ENCODE assay signal across 31 mouse cellular contexts in genomic region chr16:69813652-69814051, GRCm38 (mm10). TPM values are rescaled to one million over a fixed set of nuclear protein-coding genes. Genes with fewer than 3 reads are reported as not detected.
A peak's percentile ranks its signal among the peaks of the same experiment; 100 is the strongest.
DNase-seq lines count a peak whose midpoint lies in the region; ATAC-seq and TF ChIP-seq lines count a peak whose summit lies in the region.
"Had no signal": no experiment of that assay in that cellular context is flagged by ENCODE, and none has a peak within 500 bp of the region (broad histone marks: within the 10 kb centered on the region; RNA-seq: fewer than 3 reads in every experiment).

No protein-coding gene starts in this region.

- H3K36me3 ChIP-seq in embryonic facial prominence, embryonic 11.5 days (replicated peaks; ENCODE audit: control insufficient read depth, insufficient read depth, low read depth, low read length): no peaks in the 10 kb centered on the region
- no peaks in the 10 kb centered on the region for H3K36me3 ChIP-seq in limb, embryonic 10.5 days
- no peaks in the 10 kb centered on the region for H3K36me3 ChIP-seq in limb, embryonic 14.5 days (ENCODE audit: control insufficient read depth, insufficient read depth, low read length)
- H3K36me3 ChIP-seq in hindbrain, embryonic 14.5 days (replicated peaks; ENCODE audit: control insufficient read depth, insufficient read depth): no peaks in the 10 kb centered on the region
- H3K36me3 ChIP-seq in hindbrain, embryonic 16.5 days (ENCODE audit: control insufficient read depth, insufficient read depth, low read length): no peaks in the 10 kb centered on the region
- H3K36me3 ChIP-seq: embryonic facial prominence, embryonic 13.5 days; forebrain, embryonic 10.5 days; hindbrain, embryonic 12.5 days had no signal

- no peak for TF ChIP-seq POLR2A in limb, embryonic 14.5 days (IDR thresholded peaks at IDR 0.05; ENCODE audit: borderline replicate concordance, extremely low read depth, insufficient read depth, insufficient read length)

- no peaks in the 10 kb centered on the region for H3K9me3 ChIP-seq in embryonic facial prominence, embryonic 11.5 days (replicated peaks; ENCODE audit: control insufficient read depth, low read length)
- H3K9me3 ChIP-seq in limb, embryonic 10.5 days (replicated peaks): no peaks in the 10 kb centered on the region
- no peaks in the 10 kb centered on the region for H3K9me3 ChIP-seq in limb, embryonic 14.5 days (ENCODE audit: control insufficient read depth, low read length)
- no peaks in the 10 kb centered on the region for H3K9me3 ChIP-seq in hindbrain, embryonic 14.5 days (ENCODE audit: control insufficient read depth, low read length)
- no peaks in the 10 kb centered on the region for H3K9me3 ChIP-seq in hindbrain, embryonic 16.5 days (ENCODE audit: control insufficient read depth, low read length)
- H3K9me3 ChIP-seq: embryonic facial prominence, embryonic 13.5 days; forebrain, embryonic 10.5 days; forebrain, embryonic 13.5 days; hindbrain, embryonic 12.5 days had no signal

- H3K27ac ChIP-seq in embryonic facial prominence, embryonic 11.5 days (replicated peaks; ENCODE audit: low read depth, low read length): no peak overlapping the region
- H3K27ac ChIP-seq in limb, embryonic 10.5 days: 0 out of 2 replicates have a peak overlapping the region, but pooled peaks have one; percentile 19
- H3K27ac ChIP-seq in limb, embryonic 14.5 days (replicated peaks; ENCODE audit: low read depth, low read length): no peak overlapping the region
- no peak overlapping the region for H3K27ac ChIP-seq in hindbrain, embryonic 14.5 days
- H3K27ac ChIP-seq in hindbrain, embryonic 16.5 days (ENCODE audit: low read depth, low read length): no peak overlapping the region
- H3K27ac ChIP-seq: embryonic facial prominence, embryonic 13.5 days; forebrain, embryonic 10.5 days; forebrain, embryonic 13.5 days; hindbrain, embryonic 12.5 days; hindbrain, postnatal 0 days had no signal

- 48% methylated on average over 5 of the region's 5 CpGs for WGBS in embryonic facial prominence, embryonic 11.5 days
- WGBS in limb, embryonic 10.5 days: 54% methylated on average over 5 of the region's 5 CpGs
- WGBS in limb, embryonic 14.5 days: 40% methylated on average over 5 of the region's 5 CpGs
- 66% methylated on average over 5 of the region's 5 CpGs for whole genome bisulfite sequencing in hindbrain, embryonic 14.5 days
- 68% methylated on average over 5 of the region's 5 CpGs for WGBS in hindbrain, embryonic 16.5 days

- no peak overlapping the region for H3K4me2 ChIP-seq in embryonic facial prominence, embryonic 11.5 days (ENCODE audit: low read depth, low read length)
- no peak overlapping the region for H3K4me2 ChIP-seq in limb, embryonic 14.5 days (replicated peaks; ENCODE audit: low read depth, low read length, severe bottlenecking)
- no peak overlapping the region for H3K4me2 ChIP-seq in hindbrain, embryonic 14.5 days (replicated peaks)
- no peak overlapping the region for H3K4me2 ChIP-seq in hindbrain, embryonic 16.5 days (ENCODE audit: low read length)
- H3K4me2 ChIP-seq: embryonic facial prominence, embryonic 13.5 days; forebrain, embryonic 13.5 days; heart, embryonic 11.5 days; hindbrain, embryonic 12.5 days had no signal

- ATAC-seq in embryonic facial prominence, embryonic 11.5 days (replicated peaks; ENCODE audit: insufficient number of reproducible peaks, low FRiP score, low TSS enrichment, low read depth): no peak
- ATAC-seq in limb, embryonic 14.5 days (ENCODE audit: low FRiP score, low read depth): peak; percentile 55; the same call in 1 of the 2 replicates
- no peak for ATAC-seq in hindbrain, embryonic 14.5 days (ENCODE audit: low FRiP score)
- no peak for ATAC-seq in hindbrain, embryonic 16.5 days
- ATAC-seq: activated CD4-positive, CD25-positive, alpha-beta regulatory T cell, adult 4 months; CD4-positive, CD25-positive, alpha-beta regulatory T cell, adult 4 months; forebrain, embryonic 13.5 days; forebrain, embryonic 16.5 days; hindbrain, postnatal 0 days; inflammation-experienced regulatory T-cells, adult 6 months; intestine, embryonic 16.5 days had no signal

- peak; percentile 18 for DNase-seq in embryo, embryonic 11 days
- DNase-seq in embryonic facial prominence, embryonic 11.5 days (ENCODE audit: low spot score): peak; percentile 11
- no peak for DNase-seq in limb, embryonic 10.5 days (ENCODE audit: low spot score)
- DNase-seq in limb, embryonic 14.5 days (ENCODE audit: low spot score): no peak
- no peak for DNase-seq in hindbrain, embryonic 14.5 days (ENCODE audit: low spot score)
- DNase-seq in kidney, postnatal 10 days: no peak
- DNase-seq: adrenal gland, adult 8-10 months; adrenal gland, postnatal 25 days; cerebellum, adult 11-12 months; cerebellum, adult 8-10 months; cerebellum, postnatal 10 days; cerebellum, postnatal 36 days; gastrocnemius, postnatal 36 days; kidney, adult 18-20 months had no signal

- no peak overlapping the region for H3K9ac ChIP-seq in embryonic facial prominence, embryonic 11.5 days (replicated peaks; ENCODE audit: low read length)
- no peak overlapping the region for H3K9ac ChIP-seq in limb, embryonic 14.5 days (ENCODE audit: low read depth, low read length, severe bottlenecking)
- H3K9ac ChIP-seq in hindbrain, embryonic 14.5 days: no peak overlapping the region
- H3K9ac ChIP-seq in hindbrain, embryonic 16.5 days (ENCODE audit: low read depth, low read length): no peak overlapping the region
- H3K9ac ChIP-seq: embryonic facial prominence, embryonic 13.5 days; forebrain, embryonic 13.5 days; hindbrain, embryonic 12.5 days had no signal

- no peaks in the 10 kb centered on the region for H3K27me3 ChIP-seq in embryonic facial prominence, embryonic 11.5 days (ENCODE audit: control insufficient read depth, insufficient read depth, low read length)
- H3K27me3 ChIP-seq in limb, embryonic 10.5 days (ENCODE audit: low read depth, poor library complexity, severe bottlenecking): no peaks in the 10 kb centered on the region
- no peaks in the 10 kb centered on the region for H3K27me3 ChIP-seq in limb, embryonic 14.5 days (ENCODE audit: control insufficient read depth, insufficient read depth, low read length)
- no peaks in the 10 kb centered on the region for H3K27me3 ChIP-seq in hindbrain, embryonic 14.5 days (ENCODE audit: control insufficient read depth, insufficient read depth, low read length)
- no peaks in the 10 kb centered on the region for H3K27me3 ChIP-seq in hindbrain, embryonic 16.5 days (replicated peaks; ENCODE audit: control insufficient read depth, insufficient read depth, low read length)
- H3K27me3 ChIP-seq: embryonic facial prominence, embryonic 13.5 days; forebrain, embryonic 13.5 days; hindbrain, embryonic 12.5 days had no signal

- H3K4me3 ChIP-seq in embryonic facial prominence, embryonic 11.5 days (ENCODE audit: low read depth, low read length): no peak overlapping the region
- H3K4me3 ChIP-seq in limb, embryonic 10.5 days: no peak overlapping the region
- no peak overlapping the region for H3K4me3 ChIP-seq in limb, embryonic 14.5 days (replicated peaks; ENCODE audit: low read length)
- no peak overlapping the region for H3K4me3 ChIP-seq in hindbrain, embryonic 14.5 days (replicated peaks; ENCODE audit: low read length)
- H3K4me3 ChIP-seq in hindbrain, embryonic 16.5 days (ENCODE audit: low read length): no peak overlapping the region
- H3K4me3 ChIP-seq: embryonic facial prominence, embryonic 13.5 days; forebrain, embryonic 10.5 days; forebrain, embryonic 13.5 days; hindbrain, embryonic 12.5 days had no signal

- H3K4me1 ChIP-seq in embryonic facial prominence, embryonic 11.5 days (ENCODE audit: control insufficient read depth, insufficient read depth, low read length): no peaks in the 10 kb centered on the region
- no peaks in the 10 kb centered on the region for H3K4me1 ChIP-seq in limb, embryonic 10.5 days
- no peaks in the 10 kb centered on the region for H3K4me1 ChIP-seq in limb, embryonic 14.5 days (ENCODE audit: control insufficient read depth, insufficient read depth, low read length)
- H3K4me1 ChIP-seq in hindbrain, embryonic 14.5 days (replicated peaks; ENCODE audit: control insufficient read depth, insufficient read depth, low read length): no peaks in the 10 kb centered on the region
- no peaks in the 10 kb centered on the region for H3K4me1 ChIP-seq in hindbrain, embryonic 16.5 days (ENCODE audit: control insufficient read depth, insufficient read depth, low read depth, low read length)
- H3K4me1 ChIP-seq: embryonic facial prominence, embryonic 13.5 days; forebrain, embryonic 10.5 days; forebrain, embryonic 13.5 days; hindbrain, embryonic 12.5 days had no signal

RNA-seq across cellular contexts. Expression of gene Speer2, which starts 49.9 kb away (rescaled TPM):
- not detected in 2 replicates for polyA plus RNA-seq in embryonic facial prominence, embryonic 11.5 days (2014; fragmentation: Nextera tagmentation; extraction: Ambion mirVana)
- polyA plus RNA-seq in limb, embryonic 10.5 days (2016; fragmentation: Nextera tagmentation; extraction: Ambion mirVana): not detected in 2 replicates
- 0.06 TPM in 1 of 2 replicates, not detected in the other for polyA plus RNA-seq in limb, embryonic 14.5 days (2012; rRNA removed)
- polyA plus RNA-seq in limb, embryonic 14.5 days (2014; fragmentation: Nextera tagmentation; extraction: Ambion mirVana): not detected in 2 replicates
- not detected in 2 replicates for polyA plus RNA-seq in hindbrain, embryonic 14.5 days (2014; fragmentation: Nextera tagmentation; extraction: Ambion mirVana)
- not detected in 2 replicates for polyA plus RNA-seq in hindbrain, embryonic 16.5 days (2015; fragmentation: Nextera tagmentation; extraction: Ambion mirVana)
- polyA plus RNA-seq: activated CD4-positive, CD25-positive, alpha-beta regulatory T cell, adult 4 months; brain, embryonic 14.5 days; C2C12; CD4-positive, CD25-positive, alpha-beta regulatory T cell, adult 4 months; cortical plate, adult 2 months; embryonic facial prominence, embryonic 13.5 days; forebrain, embryonic 10.5 days; forebrain, embryonic 13.5 days; forebrain, embryonic 16.5 days; heart, embryonic 11.5 days; heart, embryonic 14.5 days; heart, postnatal 0 days; hindbrain, embryonic 12.5 days; hindbrain, postnatal 0 days; inflammation-experienced regulatory T-cells, adult 6 months; intestine, embryonic 16.5 days had no signal

Comparison
In these comparisons a context has a peak if more than half of its experiments do, and no peak if none do; other contexts are left out.
1. DNase-seq: peak in embryo, embryonic 11 days (single experiment) and embryonic facial prominence, embryonic 11.5 days (single experiment); none in limb, embryonic 10.5 days (single experiment), limb, embryonic 14.5 days (single experiment), hindbrain, embryonic 14.5 days (single experiment) and kidney, postnatal 10 days (single experiment).